Mouse (Mus musculus): ENCODE results near the gene Pklr.

DNA sequence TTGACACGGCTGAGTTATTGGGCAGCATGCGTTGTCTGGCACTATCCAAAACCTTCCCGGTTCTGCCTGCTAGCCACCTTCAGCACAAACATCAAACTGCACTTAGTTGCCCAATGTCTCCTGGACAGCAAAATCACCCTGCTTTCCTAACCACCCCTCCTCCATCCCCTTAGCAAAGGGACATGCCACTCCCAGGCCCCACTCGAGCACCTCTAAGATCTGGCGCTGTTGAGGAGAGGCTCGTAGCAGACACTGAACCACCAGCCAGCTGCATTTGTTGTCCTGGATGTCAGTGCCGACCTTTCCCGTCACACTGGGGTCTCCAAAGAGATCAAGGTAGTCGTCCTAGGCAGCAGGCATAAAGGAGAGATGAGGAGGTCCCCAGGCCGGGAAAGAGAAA is 41.9 kb upstream of the Pklr start:
- TF ChIP-seq CTCF (conservative IDR thresholded peaks at IDR 0.05; ENCODE audit: insufficient read depth, insufficient read length, low read depth, low read length) (no peak), POLR2A (IDR thresholded peaks at IDR 0.05; ENCODE audit: low read depth, low read length) (no peak)

All from kidney, adult 2 months (tissue).